Mouse (Mus musculus) neural tube, embryonic 11.5 days (tissue): ENCODE results near the gene Sdk2. TPM values are rescaled to one million over a fixed set of nuclear protein-coding genes. Genes with fewer than 3 reads are reported as not detected.
A peak's percentile ranks its signal among the peaks of the same experiment; 100 is the strongest.

Source experiments
- ATAC-seq: fragments of 200-750 bp; cut with Nextera tagmentation; 2 replicates; pipeline ENCODE4 v1.8.0; 2017; ENCODE audit warnings: moderate number of reproducible peaks, mild to moderate bottlenecking, moderate TSS enrichment, moderate library complexity; ENCODE audit not compliant: insufficient read depth, low FRiP score, low TSS enrichment
- DNase-seq: peaks from one replicate; pipeline ENCODE4 v3.0.0-alpha.2; 2015; ENCODE audit warnings: low spot score
- H3K27ac ChIP-seq: fragments of 300-500 bp; sonication (generic); 2 replicates; pipeline ENCODE4 v1.5.1; 2014; ENCODE audit warnings: low read depth, mild to moderate bottlenecking, low read length
- H3K27me3 ChIP-seq: fragments of 300-500 bp; sonication (generic); 2 replicates; pipeline ENCODE4 v1.6.1; 2014; ENCODE audit warnings: mild to moderate bottlenecking, low read length, mixed read lengths; ENCODE audit not compliant: control insufficient read depth, insufficient read depth
- H3K36me3 ChIP-seq: fragments of 300-500 bp; sonication (generic); 2 replicates; pipeline ENCODE4 v1.6.1; 2014; ENCODE audit warnings: mild to moderate bottlenecking, low read length, moderate library complexity, mixed read lengths; ENCODE audit not compliant: control insufficient read depth, insufficient read depth
- H3K4me1 ChIP-seq: fragments of 300-500 bp; sonication (generic); 2 replicates; pipeline ENCODE4 v1.6.1; 2014; ENCODE audit warnings: low read length, mixed read lengths; ENCODE audit not compliant: control insufficient read depth, insufficient read depth
- H3K4me2 ChIP-seq: fragments of 300-500 bp; sonication (generic); 2 replicates; pipeline ENCODE4 v1.6.1; 2014; ENCODE audit warnings: low read depth, mild to moderate bottlenecking, moderate library complexity
- H3K4me3 ChIP-seq: fragments of 300-500 bp; sonication (generic); 2 replicates; pipeline ENCODE4 v1.5.1; 2014; ENCODE audit warnings: low read depth, low read length
- H3K9ac ChIP-seq: fragments of 300-500 bp; sonication (generic); 2 replicates; pipeline ENCODE4 v1.6.1; 2014; ENCODE audit warnings: mild to moderate bottlenecking, low read length
- H3K9me3 ChIP-seq: fragments of 300-500 bp; sonication (generic); 2 replicates; pipeline ENCODE4 v1.6.1; 2016; ENCODE audit warnings: low read length; ENCODE audit not compliant: control insufficient read depth
- WGBS: fragments of 180-500 bp; shearing (Covaris S2); extraction: QIAGEN DNeasy Blood & Tissue Kit; methylation state at CpG from one replicate; pipeline ENCODE4 v1.1.7; 2014; 5-methylcytosine and 5-hydroxymethylcytosine counted together
- polyA plus RNA-seq: library from polyadenylated mRNA; unstranded; fragments of >200 nt; fragmentation: Nextera tagmentation; extraction: Ambion mirVana; gene quantifications from 2 replicates; pipeline ENCODE4 v1.2.1, GENCODE M21; 2014

Gene Sdk2
- polyA plus RNA-seq, 1 experiment from 2014 or later = 4.2 TPM

GRCm38 (mm10) chr11:113974876-113975666 lies 91.8 kb downstream of the Sdk2 start:
- H3K9ac ChIP-seq = no peak overlapping the region
- no peak overlapping the region for H3K27ac ChIP-seq
- no peaks in the 10 kb centered on the region for H3K27me3 ChIP-seq
- H3K36me3 ChIP-seq = no peaks in the 10 kb centered on the region
- DNase-seq (no peak), ATAC-seq (no peak)
- no peak overlapping the region for H3K4me2 ChIP-seq
- no peaks in the 10 kb centered on the region for H3K4me1 ChIP-seq
- H3K9me3 ChIP-seq = 0 out of 2 replicates have a peak, but pooled peaks cover under 1% of the 10 kb centered on the region
- H3K4me3 ChIP-seq = no peak overlapping the region
- WGBS = 41% methylated on average over 16 of the region's 16 CpGs

GRCm38 (mm10) chr11:113972517-113972872 lies 94.4 kb downstream of the Sdk2 start:
- Histone ChIP-seq H3K4me1 (no peaks in the 10 kb centered on the region), H3K4me2 (no peak overlapping the region), H3K27ac (no peak overlapping the region), H3K9me3 (0 out of 2 replicates have a peak, but pooled peaks cover 4% of the 10 kb centered on the region), H3K9ac (no peak overlapping the region), H3K27me3 (no peaks in the 10 kb centered on the region), H3K36me3 (no peaks in the 10 kb centered on the region), H3K4me3 (no peak overlapping the region)
- DNase-seq (no peak), ATAC-seq (no peak)
- whole genome bisulfite sequencing = 91% methylated on average over 3 of the region's 3 CpGs

GRCm38 (mm10) chr11:113971609-113972516 lies 95.0 kb downstream of the Sdk2 start:
- H3K27ac ChIP-seq = no peak overlapping the region
- DNase-seq = no peak
- no peaks in the 10 kb centered on the region for H3K4me1 ChIP-seq
- 89% methylated on average over 19 of the region's 19 CpGs for WGBS
- no peaks in the 10 kb centered on the region for H3K27me3 ChIP-seq
- H3K9ac ChIP-seq = no peak overlapping the region
- H3K4me3 ChIP-seq = no peak overlapping the region
- H3K36me3 ChIP-seq = no peaks in the 10 kb centered on the region
- no peak overlapping the region for H3K4me2 ChIP-seq
- no peak for ATAC-seq
- peaks cover 9% of the 10 kb centered on the region for H3K9me3 ChIP-seq

- Histone ChIP-seq H3K4me1 (no peaks in the 10 kb centered on the region), H3K9ac (no peak overlapping the region), H3K27ac (no peak overlapping the region), H3K4me3 (no peak overlapping the region), H3K27me3 (no peaks in the 10 kb centered on the region), H3K36me3 (no peaks in the 10 kb centered on the region), H3K9me3 (peaks cover 21% of the 10 kb centered on the region), H3K4me2 (no peak overlapping the region)
- ATAC-seq = no peak
- no peak for DNase-seq
- WGBS = 98% methylated on average over 2 of the region's 2 CpGs
These were observed 96.8 kb downstream of the Sdk2 start for GRCm38 (mm10) chr11:113970026-113970425.

- Histone ChIP-seq H3K4me3 (no peak overlapping the region), H3K9ac (no peak overlapping the region), H3K9me3 (peaks cover 21% of the 10 kb centered on the region), H3K27ac (no peak overlapping the region), H3K4me1 (no peaks in the 10 kb centered on the region), H3K36me3 (no peaks in the 10 kb centered on the region), H3K27me3 (no peaks in the 10 kb centered on the region), H3K4me2 (no peak overlapping the region)
- WGBS = 86% methylated on average over 1 of the region's 1 CpGs
- DNase-seq = no peak
- no peak for ATAC-seq
These were observed 101.6 kb downstream of the Sdk2 start for GRCm38 (mm10) chr11:113965214-113965613.

- Histone ChIP-seq H3K9ac (no peak overlapping the region), H3K9me3 (peaks cover 17% of the 10 kb centered on the region), H3K4me3 (no peak overlapping the region), H3K4me1 (no peaks in the 10 kb centered on the region), H3K27me3 (no peaks in the 10 kb centered on the region), H3K27ac (no peak overlapping the region), H3K4me2 (no peak overlapping the region), H3K36me3 (no peaks in the 10 kb centered on the region)
- DNase-seq (no peak), ATAC-seq (no peak)
- 94% methylated on average over 3 of the region's 3 CpGs for WGBS
These were observed 104.1 kb downstream of the Sdk2 start for GRCm38 (mm10) chr11:113962751-113963150.

- 63% methylated on average over 15 of the region's 15 CpGs for WGBS
- ATAC-seq = peak; percentile 31; the same call in 1 of the 2 replicates
- H3K4me3 ChIP-seq = no peak overlapping the region
- no peaks in the 10 kb centered on the region for H3K27me3 ChIP-seq
- H3K4me1 ChIP-seq = peaks cover 20% of the 10 kb centered on the region
- H3K36me3 ChIP-seq = no peaks in the 10 kb centered on the region
- no peaks in the 10 kb centered on the region for H3K9me3 ChIP-seq
- no peak overlapping the region for H3K4me2 ChIP-seq
- no peak overlapping the region for H3K27ac ChIP-seq
- H3K9ac ChIP-seq = no peak overlapping the region
- DNase-seq = peak; percentile 31
These were observed 115.2 kb downstream of the Sdk2 start for GRCm38 (mm10) chr11:113951616-113951988.

GRCm38 (mm10) chr11:113950904-113951615 lies 115.8 kb downstream of the Sdk2 start:
- DNase-seq (no peak), ATAC-seq (0 out of 2 replicates have a peak, but pooled peaks have one; percentile 35)
- Histone ChIP-seq H3K4me3 (no peak overlapping the region), H3K9ac (no peak overlapping the region), H3K27me3 (no peaks in the 10 kb centered on the region), H3K27ac (no peak overlapping the region), H3K36me3 (no peaks in the 10 kb centered on the region), H3K9me3 (no peaks in the 10 kb centered on the region), H3K4me1 (peaks cover 20% of the 10 kb centered on the region), H3K4me2 (no peak overlapping the region)
- WGBS = 64% methylated on average over 7 of the region's 7 CpGs
